Mouse (Mus musculus): ENCODE results near the gene Pold2. TPM values are rescaled to one million over a fixed set of nuclear protein-coding genes. Genes with fewer than 3 reads are reported as not detected.

Pold2 gene
- polyA plus RNA-seq, 1 experiment: 127 TPM

- Histone ChIP-seq H3K4me3 (ENCODE audit: low read depth, low read length) (no peak overlapping the region), H3K36me3 (ENCODE audit: control insufficient read depth, insufficient read depth, low read length, poor library complexity, severe bottlenecking) (no peaks in the 10 kb centered on the region), H3K27me3 (ENCODE audit: control insufficient read depth, insufficient read depth, low read length, poor library complexity, severe bottlenecking) (no peaks in the 10 kb centered on the region), H3K4me1 (ENCODE audit: control insufficient read depth, insufficient read depth, low read length) (no peaks in the 10 kb centered on the region), H3K9ac (ENCODE audit: low read depth, poor library complexity, severe bottlenecking) (no peak overlapping the region), H3K27ac (ENCODE audit: insufficient read depth, low read length) (no peak overlapping the region), H3K9me3 (replicated peaks; ENCODE audit: control insufficient read depth, insufficient read depth, low read length, poor library complexity, severe bottlenecking) (no peaks in the 10 kb centered on the region)
- TF ChIP-seq POLR2A (IDR thresholded peaks at IDR 0.05; ENCODE audit: insufficient read depth, low read length) (no peak), CTCF (IDR thresholded peaks at IDR 0.05; ENCODE audit: low read depth, low read length) (no peak), EP300 (IDR thresholded peaks at IDR 0.05; ENCODE audit: insufficient read depth, low read depth, low read length) (no peak)
These were observed 30.6 kb upstream of the Pold2 start for GRCm38 (mm10) chr11:5908642-5909041.

DNA sequence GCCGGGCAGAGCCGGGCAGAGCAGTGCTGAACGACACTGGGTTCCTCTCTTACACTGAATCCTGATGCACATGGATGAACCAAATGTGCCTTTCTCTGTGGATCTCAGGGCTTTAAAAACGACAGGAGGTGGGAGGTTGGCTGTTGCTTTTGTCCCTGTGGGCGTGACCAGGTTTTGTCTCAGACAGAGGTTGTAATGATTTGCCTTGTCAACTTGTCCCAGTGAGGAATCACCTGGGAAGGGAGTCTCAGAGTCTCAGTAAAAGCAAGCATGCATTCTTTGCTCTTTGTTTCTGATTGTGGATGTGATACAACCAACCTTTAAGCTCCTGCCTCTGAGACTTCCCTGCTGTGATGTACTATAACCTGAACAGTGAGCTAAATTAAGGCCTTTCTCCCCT is 29.0 kb upstream of the Pold2 start:
- TF ChIP-seq POLR2A (IDR thresholded peaks at IDR 0.05; ENCODE audit: insufficient read depth, low read length) (no peak), EP300 (IDR thresholded peaks at IDR 0.05; ENCODE audit: insufficient read depth, low read depth, low read length) (no peak)
- Histone ChIP-seq H3K9me3 (replicated peaks; ENCODE audit: control insufficient read depth, insufficient read depth, low read length, poor library complexity, severe bottlenecking) (no peaks in the 10 kb centered on the region), H3K4me3 (ENCODE audit: low read depth, low read length) (no peak overlapping the region), H3K36me3 (ENCODE audit: control insufficient read depth, insufficient read depth, low read length, poor library complexity, severe bottlenecking) (no peaks in the 10 kb centered on the region), H3K4me1 (ENCODE audit: control insufficient read depth, insufficient read depth, low read length) (no peaks in the 10 kb centered on the region), H3K27me3 (ENCODE audit: control insufficient read depth, insufficient read depth, low read length, poor library complexity, severe bottlenecking) (no peaks in the 10 kb centered on the region), H3K9ac (ENCODE audit: low read depth, poor library complexity, severe bottlenecking) (no peak overlapping the region), H3K27ac (ENCODE audit: insufficient read depth, low read length) (no peak overlapping the region)

DNA sequence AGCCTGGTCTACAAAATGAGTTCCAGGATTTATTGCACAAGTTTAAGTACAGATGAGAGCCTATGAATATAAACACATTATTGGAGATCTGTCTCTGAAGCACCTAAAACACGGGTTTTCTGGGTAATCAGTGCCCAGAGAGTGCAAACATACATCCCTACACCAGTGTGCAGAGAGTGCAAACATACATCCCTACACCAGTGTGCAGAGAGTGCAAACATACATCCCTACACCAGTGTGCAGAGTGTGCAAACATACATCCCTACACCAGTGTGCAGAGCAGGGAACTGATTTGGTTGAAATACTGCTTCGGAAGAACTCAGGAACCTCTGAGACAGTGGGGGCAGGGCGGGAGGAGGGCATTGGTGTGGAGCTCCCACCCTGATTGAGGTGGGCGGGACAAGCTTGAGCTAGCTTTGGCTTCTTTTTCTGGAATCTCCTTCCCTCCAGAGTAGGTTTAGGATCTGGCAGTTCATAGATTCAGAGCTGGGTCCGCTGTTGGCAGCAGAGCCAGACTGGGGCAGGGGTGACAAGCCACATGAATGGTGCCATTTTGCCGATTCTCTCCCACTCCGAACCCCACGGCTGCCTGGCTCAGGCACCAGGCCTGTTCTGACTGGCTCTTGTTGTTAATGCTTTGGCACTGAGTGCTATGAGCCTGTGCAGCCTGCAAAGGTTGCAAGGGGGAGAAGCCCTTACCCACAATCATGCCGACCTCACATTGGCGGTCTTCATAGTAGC is 27.9 kb upstream of the Pold2 start:
- Histone ChIP-seq H3K4me1 (ENCODE audit: control insufficient read depth, insufficient read depth, low read length) (no peaks in the 10 kb centered on the region), H3K9ac (ENCODE audit: low read depth, poor library complexity, severe bottlenecking) (no peak overlapping the region), H3K4me3 (ENCODE audit: low read depth, low read length) (no peak overlapping the region), H3K9me3 (replicated peaks; ENCODE audit: control insufficient read depth, insufficient read depth, low read length, poor library complexity, severe bottlenecking) (no peaks in the 10 kb centered on the region), H3K36me3 (ENCODE audit: control insufficient read depth, insufficient read depth, low read length, poor library complexity, severe bottlenecking) (no peaks in the 10 kb centered on the region), H3K27me3 (ENCODE audit: control insufficient read depth, insufficient read depth, low read length, poor library complexity, severe bottlenecking) (no peaks in the 10 kb centered on the region), H3K27ac (ENCODE audit: insufficient read depth, low read length) (no peak overlapping the region)
- TF ChIP-seq EP300 (IDR thresholded peaks at IDR 0.05; ENCODE audit: insufficient read depth, low read depth, low read length) (no peak), CTCF (IDR thresholded peaks at IDR 0.05; ENCODE audit: low read depth, low read length) (no peak), POLR2A (IDR thresholded peaks at IDR 0.05; ENCODE audit: insufficient read depth, low read length) (no peak)

DNA sequence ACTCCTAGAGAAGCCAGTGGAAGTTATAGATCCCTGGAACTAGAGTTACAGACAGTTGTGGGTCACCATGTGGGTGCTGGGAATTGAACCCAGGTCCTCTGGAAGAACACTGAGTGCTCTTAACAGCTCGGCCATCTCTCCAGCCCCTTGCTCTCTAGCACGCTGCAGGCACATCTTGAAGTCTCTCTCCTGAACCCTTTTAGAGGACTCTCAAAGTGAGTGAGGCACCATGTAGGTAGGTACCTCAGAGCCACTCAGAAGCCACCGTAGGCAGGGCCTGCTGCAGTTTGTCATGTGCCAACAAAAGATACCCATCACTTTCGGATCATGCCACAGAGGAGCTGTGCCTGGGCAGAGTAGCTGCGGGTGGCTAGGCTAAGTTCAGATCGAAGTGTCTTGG is 26.8 kb upstream of the Pold2 start:
- no peak for TF ChIP-seq EP300 (IDR thresholded peaks at IDR 0.05; ENCODE audit: insufficient read depth, low read depth, low read length)
- no peak for TF ChIP-seq CTCF (IDR thresholded peaks at IDR 0.05; ENCODE audit: low read depth, low read length)
- TF ChIP-seq POLR2A (IDR thresholded peaks at IDR 0.05; ENCODE audit: insufficient read depth, low read length): no peak
- Histone ChIP-seq H3K9ac (ENCODE audit: low read depth, poor library complexity, severe bottlenecking) (no peak overlapping the region), H3K27ac (ENCODE audit: insufficient read depth, low read length) (no peak overlapping the region), H3K4me1 (ENCODE audit: control insufficient read depth, insufficient read depth, low read length) (no peaks in the 10 kb centered on the region), H3K27me3 (ENCODE audit: control insufficient read depth, insufficient read depth, low read length, poor library complexity, severe bottlenecking) (no peaks in the 10 kb centered on the region), H3K9me3 (replicated peaks; ENCODE audit: control insufficient read depth, insufficient read depth, low read length, poor library complexity, severe bottlenecking) (no peaks in the 10 kb centered on the region), H3K4me3 (ENCODE audit: low read depth, low read length) (no peak overlapping the region), H3K36me3 (ENCODE audit: control insufficient read depth, insufficient read depth, low read length, poor library complexity, severe bottlenecking) (no peaks in the 10 kb centered on the region)

DNA sequence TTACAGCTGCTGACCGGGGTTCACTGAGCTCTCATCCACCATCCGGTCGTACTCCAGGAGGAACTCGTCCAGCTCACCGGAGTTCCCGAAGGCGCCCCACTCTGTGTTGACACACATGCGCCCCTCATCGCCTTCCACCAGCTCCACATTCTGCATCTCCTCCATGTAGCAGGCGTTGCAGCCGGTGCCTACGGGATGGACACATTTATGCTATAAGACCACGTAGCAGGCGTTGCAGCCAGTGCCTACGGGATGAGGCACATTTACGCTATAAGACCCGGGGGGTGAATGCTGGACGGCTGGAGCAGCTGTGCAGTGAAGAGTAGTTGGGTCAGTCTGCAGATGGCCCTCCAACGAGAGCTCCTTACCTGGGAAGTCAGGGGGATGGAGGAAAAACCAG is 26.3 kb upstream of the Pold2 start:
- H3K9ac ChIP-seq (ENCODE audit: low read depth, poor library complexity, severe bottlenecking): no peak overlapping the region
- no peaks in the 10 kb centered on the region for H3K27me3 ChIP-seq (ENCODE audit: control insufficient read depth, insufficient read depth, low read length, poor library complexity, severe bottlenecking)
- H3K4me3 ChIP-seq (ENCODE audit: low read depth, low read length): no peak overlapping the region
- no peaks in the 10 kb centered on the region for H3K9me3 ChIP-seq (replicated peaks; ENCODE audit: control insufficient read depth, insufficient read depth, low read length, poor library complexity, severe bottlenecking)
- TF ChIP-seq CTCF (IDR thresholded peaks at IDR 0.05; ENCODE audit: low read depth, low read length) (no peak), POLR2A (IDR thresholded peaks at IDR 0.05; ENCODE audit: insufficient read depth, low read length) (no peak), EP300 (IDR thresholded peaks at IDR 0.05; ENCODE audit: insufficient read depth, low read depth, low read length) (no peak)
- H3K4me1 ChIP-seq (ENCODE audit: control insufficient read depth, insufficient read depth, low read length): no peaks in the 10 kb centered on the region
- no peak overlapping the region for H3K27ac ChIP-seq (ENCODE audit: insufficient read depth, low read length)
- H3K36me3 ChIP-seq (ENCODE audit: control insufficient read depth, insufficient read depth, low read length, poor library complexity, severe bottlenecking): no peaks in the 10 kb centered on the region

GRCm38 (mm10) chr11:5903844-5904243 is 25.8 kb upstream of the Pold2 start:
- H3K27ac ChIP-seq (ENCODE audit: insufficient read depth, low read length): no peak overlapping the region
- no peaks in the 10 kb centered on the region for H3K4me1 ChIP-seq (ENCODE audit: control insufficient read depth, insufficient read depth, low read length)
- no peaks in the 10 kb centered on the region for H3K9me3 ChIP-seq (replicated peaks; ENCODE audit: control insufficient read depth, insufficient read depth, low read length, poor library complexity, severe bottlenecking)
- no peak overlapping the region for H3K4me3 ChIP-seq (ENCODE audit: low read depth, low read length)
- H3K27me3 ChIP-seq (ENCODE audit: control insufficient read depth, insufficient read depth, low read length, poor library complexity, severe bottlenecking): no peaks in the 10 kb centered on the region
- TF ChIP-seq POLR2A (IDR thresholded peaks at IDR 0.05; ENCODE audit: insufficient read depth, low read length): no peak
- TF ChIP-seq EP300 (IDR thresholded peaks at IDR 0.05; ENCODE audit: insufficient read depth, low read depth, low read length): no peak
- no peak for TF ChIP-seq CTCF (IDR thresholded peaks at IDR 0.05; ENCODE audit: low read depth, low read length)
- no peak overlapping the region for H3K9ac ChIP-seq (ENCODE audit: low read depth, poor library complexity, severe bottlenecking)
- H3K36me3 ChIP-seq (ENCODE audit: control insufficient read depth, insufficient read depth, low read length, poor library complexity, severe bottlenecking): no peaks in the 10 kb centered on the region

Data from ES-Bruce4 (cell line).